Mouse (Mus musculus): ENCODE data around the gene Rnf220. TPM values are rescaled to one million over a fixed set of nuclear protein-coding genes. Genes with fewer than 3 reads are reported as not detected.

The Rnf220 gene
- total RNA-seq, 2 experiments from 2014 or later, result 193 to 218 TPM

GRCm38 (mm10) chr4:117390850-117391795 lies 105.7 kb downstream of the Rnf220 start:
- DNase-seq (ENCODE audit: low spot score in 2 of 2), result no peak
- intact Hi-C loops (cut with DNase I), result no loop called here

- no peak for DNase-seq (ENCODE audit: low spot score in 2 of 2)
- intact Hi-C loops (cut with DNase I), result no loop called here
Measured at GRCm38 (mm10) chr4:117389264-117390054, 107.4 kb downstream of the Rnf220 start.

GRCm38 (mm10) chr4:117385247-117385646 lies 111.6 kb downstream of the Rnf220 start:
- intact Hi-C loops (cut with DNase I), result no loop called here
- no peak for DNase-seq (ENCODE audit: low spot score in 2 of 2)

GRCm38 (mm10) chr4:117381846-117382245 lies 115.0 kb downstream of the Rnf220 start:
- no peak for DNase-seq (ENCODE audit: low spot score in 2 of 2)
- intact Hi-C loops (cut with DNase I), result no loop called here

GRCm38 (mm10) chr4:117380558-117380935 lies 116.3 kb downstream of the Rnf220 start:
- DNase-seq (ENCODE audit: low spot score in 2 of 2), result no peak
- intact Hi-C loops (cut with DNase I), result no loop called here

GRCm38 (mm10) chr4:117379803-117380557 lies 116.9 kb downstream of the Rnf220 start:
- intact Hi-C loops (cut with DNase I), result no loop called here
- no peak for DNase-seq (ENCODE audit: low spot score in 2 of 2)

- no peak for DNase-seq (ENCODE audit: low spot score in 2 of 2)
- intact Hi-C loops (cut with DNase I), result no loop called here
Measured at GRCm38 (mm10) chr4:117374078-117374540, 122.7 kb downstream of the Rnf220 start.

GRCm38 (mm10) chr4:117373324-117374077 lies 123.4 kb downstream of the Rnf220 start:
- intact Hi-C loops (cut with DNase I), result no loop called here
- no peak for DNase-seq (ENCODE audit: low spot score in 2 of 2)

- intact Hi-C loops (cut with DNase I), result no loop called here
- no peak for DNase-seq (ENCODE audit: low spot score in 2 of 2)
Measured at GRCm38 (mm10) chr4:117371896-117372295, 125.0 kb downstream of the Rnf220 start.

GRCm38 (mm10) chr4:117370354-117370753 lies 126.5 kb downstream of the Rnf220 start:
- no peak for DNase-seq (ENCODE audit: low spot score in 2 of 2)

GRCm38 (mm10) chr4:117369571-117369970 lies 127.3 kb downstream of the Rnf220 start:
- DNase-seq (ENCODE audit: low spot score in 2 of 2), result no peak
- intact Hi-C loops (cut with DNase I), result no loop called here

More at GRCm38 (mm10) chr4:117370354-117370753, 126.5 kb downstream of the Rnf220 start:
- intact Hi-C loops (cut with DNase I), result no loop called here

- DNase-seq (ENCODE audit: low spot score in 2 of 2), result no peak
- intact Hi-C loops (cut with DNase I), result no loop called here
Measured at GRCm38 (mm10) chr4:117367365-117367764, 129.5 kb downstream of the Rnf220 start.

- intact Hi-C loops (cut with DNase I), result no loop called here
- no peak for DNase-seq (ENCODE audit: low spot score in 2 of 2)
Measured at GRCm38 (mm10) chr4:117362085-117362484, 134.8 kb downstream of the Rnf220 start.

- intact Hi-C loops (cut with DNase I), result no loop called here
- no peak for DNase-seq (ENCODE audit: low spot score in 2 of 2)
Measured at GRCm38 (mm10) chr4:117361558-117361873, 135.3 kb downstream of the Rnf220 start.

- no peak for DNase-seq (ENCODE audit: low spot score in 2 of 2)
- intact Hi-C loops (cut with DNase I), result no loop called here
Measured at GRCm38 (mm10) chr4:117360713-117361557, 135.9 kb downstream of the Rnf220 start.

GRCm38 (mm10) chr4:117359803-117360382 lies 137.0 kb downstream of the Rnf220 start:
- intact Hi-C loops (cut with DNase I), result no loop called here
- DNase-seq (ENCODE audit: low spot score in 2 of 2), result no peak

- no peak for DNase-seq (ENCODE audit: low spot score in 2 of 2)
- intact Hi-C loops (cut with DNase I), result no loop called here
Measured at GRCm38 (mm10) chr4:117357917-117358316, 138.9 kb downstream of the Rnf220 start.

GRCm38 (mm10) chr4:117357104-117357503 lies 139.7 kb downstream of the Rnf220 start:
- DNase-seq (ENCODE audit: low spot score in 2 of 2), result no peak
- intact Hi-C loops (cut with DNase I), result no loop called here

All from left cerebral cortex, postnatal 36 days (tissue).